Mouse (Mus musculus) embryonic facial prominence, embryonic 11.5 days (tissue): Measurements from ENCODE around the gene Mief2. TPM values are rescaled to one million over a fixed set of nuclear protein-coding genes. Genes with fewer than 3 reads are reported as not detected.

Experiments
- ATAC-seq: fragments of 200-750 bp; cut with Nextera tagmentation; replicated peaks from 2 replicates; pipeline ENCODE4 v1.8.0; 2017; ENCODE audit warnings: low read depth; ENCODE audit not compliant: insufficient number of reproducible peaks, low FRiP score, low TSS enrichment
- DNase-seq: peaks from one replicate; pipeline ENCODE4 v3.0.0-alpha.2; 2015; ENCODE audit warnings: low spot score
- H3K27ac ChIP-seq: fragments of 300-500 bp; sonication (generic); replicated peaks from 2 replicates; pipeline ENCODE4 v1.5.1; 2014; ENCODE audit warnings: mild to moderate bottlenecking, low read depth, low read length, control low read depth
- H3K27me3 ChIP-seq: fragments of 300-500 bp; sonication (generic); 2 replicates; pipeline ENCODE4 v1.6.1; 2014; ENCODE audit warnings: mild to moderate bottlenecking, low read length, moderate library complexity, mixed read lengths; ENCODE audit not compliant: control insufficient read depth, insufficient read depth
- H3K36me3 ChIP-seq: fragments of 300-500 bp; sonication (generic); replicated peaks from 2 replicates; pipeline ENCODE4 v1.6.1; 2014; ENCODE audit warnings: low read depth, mild to moderate bottlenecking, low read length, moderate library complexity, mixed read lengths; ENCODE audit not compliant: control insufficient read depth, insufficient read depth
- H3K4me1 ChIP-seq: fragments of 300-500 bp; sonication (generic); 2 replicates; pipeline ENCODE4 v1.6.1; 2014; ENCODE audit warnings: low read length, mixed read lengths; ENCODE audit not compliant: control insufficient read depth, insufficient read depth
- H3K4me2 ChIP-seq: fragments of 300-500 bp; sonication (generic); 2 replicates; pipeline ENCODE4 v1.6.1; 2014; ENCODE audit warnings: low read depth, mild to moderate bottlenecking, control low read depth, low read length, moderate library complexity
- H3K4me3 ChIP-seq: fragments of 300-500 bp; sonication (generic); 2 replicates; pipeline ENCODE4 v1.5.1; 2014; ENCODE audit warnings: low read depth, low read length, control low read depth
- H3K9ac ChIP-seq: fragments of 300-500 bp; sonication (generic); replicated peaks from 2 replicates; pipeline ENCODE4 v1.6.1; 2014; ENCODE audit warnings: mild to moderate bottlenecking, control low read depth, low read length
- H3K9me3 ChIP-seq: fragments of 300-500 bp; sonication (generic); replicated peaks from 2 replicates; pipeline ENCODE4 v1.6.1; 2016; ENCODE audit warnings: mild to moderate bottlenecking, low read length, inconsistent platforms, mixed read lengths; ENCODE audit not compliant: control insufficient read depth
- WGBS: fragments of 180-500 bp; shearing (Covaris S2); extraction: QIAGEN DNeasy Blood & Tissue Kit; methylation state at CpG from one replicate; pipeline ENCODE4 v1.1.7; 2014; 5-methylcytosine and 5-hydroxymethylcytosine counted together
- polyA plus RNA-seq: library from polyadenylated mRNA; unstranded; fragments of >200 nt; fragmentation: Nextera tagmentation; extraction: Ambion mirVana; gene quantifications from 2 replicates; pipeline ENCODE4 v1.2.1, GENCODE M21; 2014

Mief2 gene
- polyA plus RNA-seq, 1 experiment from 2014 or later = 11.6 TPM

DNA sequence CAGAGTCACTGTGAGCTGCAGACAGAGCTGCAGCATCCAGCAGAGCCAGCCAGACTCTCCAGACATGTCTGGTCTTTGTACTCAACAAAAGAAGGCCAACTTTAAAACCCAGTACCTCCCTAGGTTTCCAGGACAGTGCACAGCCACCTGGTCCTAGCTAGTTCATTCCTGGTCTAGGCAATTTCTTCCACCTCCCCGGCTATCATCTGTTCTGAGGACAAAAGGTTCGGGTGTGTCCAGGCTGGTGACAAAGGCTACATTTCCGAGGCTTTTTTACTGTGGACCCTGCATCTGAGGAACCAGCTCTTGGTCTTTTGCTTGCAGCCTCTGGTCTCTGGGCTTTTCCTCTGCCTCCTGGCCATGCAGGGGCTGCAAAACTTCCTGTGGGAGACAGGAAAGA, 12.1 kb downstream of the Mief2 start:
- 67% methylated on average over 3 of the region's 3 CpGs for WGBS
- ATAC-seq = no peak
- Histone ChIP-seq H3K4me1 (no peaks in the 10 kb centered on the region), H3K4me3 (no peak overlapping the region), H3K9ac (no peak overlapping the region), H3K27me3 (no peaks in the 10 kb centered on the region), H3K36me3 (peaks cover 3% of the 10 kb centered on the region), H3K4me2 (no peak overlapping the region), H3K27ac (no peak overlapping the region), H3K9me3 (no peaks in the 10 kb centered on the region)
- no peak for DNase-seq

- H3K4me2 ChIP-seq = no peak overlapping the region
- no peaks in the 10 kb centered on the region for H3K4me1 ChIP-seq
- no peak for DNase-seq
- WGBS = 95% methylated on average over 7 of the region's 7 CpGs
- no peak overlapping the region for H3K9ac ChIP-seq
- no peaks in the 10 kb centered on the region for H3K9me3 ChIP-seq
- H3K36me3 ChIP-seq = no peaks in the 10 kb centered on the region; the same call in none of the 2 replicates
- H3K27me3 ChIP-seq = no peaks in the 10 kb centered on the region
- no peak overlapping the region for H3K4me3 ChIP-seq
- H3K27ac ChIP-seq = no peak overlapping the region
- ATAC-seq = no peak
Observed at GRCm38 (mm10) chr11:60755570-60755969, 27.4 kb downstream of the Mief2 start.

DNA sequence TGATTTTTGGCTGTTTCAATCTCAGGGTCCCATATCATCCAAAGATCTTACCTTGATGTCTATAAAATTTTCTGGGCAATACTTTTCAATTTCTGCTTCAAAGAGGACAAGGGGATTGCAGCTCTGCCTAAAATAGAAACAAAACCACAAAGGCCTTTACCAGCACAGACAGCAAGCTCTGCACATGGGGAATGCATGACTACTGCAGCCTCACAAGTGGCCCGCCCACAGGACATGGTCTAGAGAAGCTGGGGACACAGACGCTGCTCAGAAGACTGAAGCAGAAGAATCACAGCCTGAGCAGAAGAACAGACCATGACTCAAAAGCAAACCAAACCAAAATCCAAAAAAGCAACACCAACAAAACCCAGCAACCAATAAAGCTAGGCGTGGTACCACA, 33.5 kb downstream of the Mief2 start:
- Histone ChIP-seq H3K9ac (no peak overlapping the region), H3K9me3 (no peaks in the 10 kb centered on the region), H3K4me2 (no peak overlapping the region), H3K4me1 (no peaks in the 10 kb centered on the region), H3K27me3 (no peaks in the 10 kb centered on the region), H3K27ac (no peak overlapping the region), H3K36me3 (no peaks in the 10 kb centered on the region), H3K4me3 (no peak overlapping the region)
- ATAC-seq (no peak), DNase-seq (no peak)
- WGBS = 92% methylated on average over 3 of the region's 3 CpGs

GRCm38 (mm10) chr11:60766969-60767368, 38.8 kb downstream of the Mief2 start:
- H3K9me3 ChIP-seq = no peaks in the 10 kb centered on the region
- no peak overlapping the region for H3K27ac ChIP-seq
- H3K9ac ChIP-seq = no peak overlapping the region
- H3K27me3 ChIP-seq = no peaks in the 10 kb centered on the region
- no peaks in the 10 kb centered on the region for H3K4me1 ChIP-seq
- no peaks in the 10 kb centered on the region for H3K36me3 ChIP-seq
- 89% methylated on average over 4 of the region's 4 CpGs for WGBS
- no peak overlapping the region for H3K4me3 ChIP-seq
- no peak overlapping the region for H3K4me2 ChIP-seq
- DNase-seq (no peak), ATAC-seq (no peak)

GRCm38 (mm10) chr11:60769322-60769721, 41.1 kb downstream of the Mief2 start:
- no peaks in the 10 kb centered on the region for H3K36me3 ChIP-seq
- no peak for ATAC-seq

GRCm38 (mm10) chr11:60770776-60771175, 42.6 kb downstream of the Mief2 start:
- Histone ChIP-seq H3K9me3 (no peaks in the 10 kb centered on the region), H3K9ac (no peak overlapping the region), H3K27me3 (no peaks in the 10 kb centered on the region), H3K27ac (no peak overlapping the region), H3K4me3 (no peak overlapping the region), H3K4me1 (no peaks in the 10 kb centered on the region), H3K36me3 (no peaks in the 10 kb centered on the region), H3K4me2 (no peak overlapping the region)
- ATAC-seq (no peak), DNase-seq (no peak)
- 91% methylated on average over 3 of the region's 3 CpGs for WGBS

More at GRCm38 (mm10) chr11:60769322-60769721, 41.1 kb downstream of the Mief2 start:
- H3K9me3 ChIP-seq = no peaks in the 10 kb centered on the region
- H3K27me3 ChIP-seq = no peaks in the 10 kb centered on the region
- no peaks in the 10 kb centered on the region for H3K4me1 ChIP-seq
- H3K4me2 ChIP-seq = no peak overlapping the region
- WGBS = 88% methylated on average over 2 of the region's 2 CpGs
- H3K4me3 ChIP-seq = no peak overlapping the region
- no peak overlapping the region for H3K9ac ChIP-seq
- H3K27ac ChIP-seq = no peak overlapping the region
- no peak for DNase-seq

DNA sequence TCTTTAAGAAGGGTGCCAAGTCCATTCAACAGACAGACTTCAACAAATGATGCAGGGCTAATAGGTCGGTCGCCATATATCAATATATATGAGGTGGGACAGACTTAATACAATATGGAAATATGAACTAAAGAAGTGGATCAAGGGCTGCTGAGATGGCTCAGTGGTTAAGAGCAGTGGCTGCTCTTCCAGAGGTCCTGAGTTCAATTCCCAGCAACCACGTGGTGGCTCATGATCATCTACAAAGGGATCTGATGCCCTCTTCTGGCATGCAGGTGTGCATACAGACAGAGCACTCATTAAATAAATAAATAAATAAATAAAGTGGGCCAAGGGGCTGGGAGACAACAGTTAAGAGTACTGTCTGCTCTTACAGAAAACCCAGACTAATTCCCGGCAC, 44.0 kb downstream of the Mief2 start:
- Histone ChIP-seq H3K36me3 (no peaks in the 10 kb centered on the region), H3K27ac (no peak overlapping the region), H3K9ac (no peak overlapping the region), H3K4me1 (no peaks in the 10 kb centered on the region), H3K4me3 (no peak overlapping the region), H3K4me2 (no peak overlapping the region), H3K27me3 (no peaks in the 10 kb centered on the region), H3K9me3 (no peaks in the 10 kb centered on the region)
- 78% methylated on average over 4 of the region's 4 CpGs for WGBS
- DNase-seq (no peak), ATAC-seq (no peak)

- H3K9ac ChIP-seq = no peak overlapping the region
- no peak overlapping the region for H3K4me2 ChIP-seq
- DNase-seq (no peak), ATAC-seq (no peak)
- no peaks in the 10 kb centered on the region for H3K36me3 ChIP-seq
- H3K4me3 ChIP-seq = no peak overlapping the region
- H3K4me1 ChIP-seq = no peaks in the 10 kb centered on the region
- no peaks in the 10 kb centered on the region for H3K9me3 ChIP-seq
- no peak overlapping the region for H3K27ac ChIP-seq
- no peaks in the 10 kb centered on the region for H3K27me3 ChIP-seq
- 85% methylated on average over 3 of the region's 3 CpGs for WGBS
Observed at GRCm38 (mm10) chr11:60774158-60774689, 46.0 kb downstream of the Mief2 start.
